Comparison of ENCODE assay signal across 17 mouse cellular contexts in the genomic region with DNA sequence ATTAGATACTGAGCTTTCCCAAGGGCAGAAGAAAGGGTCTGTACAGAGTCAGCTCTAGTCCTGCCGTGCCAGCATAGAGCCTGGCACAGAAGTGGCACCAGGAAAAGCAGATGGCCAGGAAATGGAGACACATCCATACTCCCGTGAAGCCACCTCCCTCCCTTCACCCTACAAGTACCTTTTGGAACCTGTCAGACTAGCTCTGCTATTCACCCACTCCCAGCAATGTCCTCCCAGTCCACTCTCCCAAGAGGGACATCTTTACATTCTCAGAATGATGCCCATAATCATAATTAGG. TPM values are rescaled to one million over a fixed set of nuclear protein-coding genes. Genes with fewer than 3 reads are reported as not detected.
A peak's percentile ranks its signal among the peaks of the same experiment; 100 is the strongest.
DNase-seq lines count a peak whose midpoint lies in the region; ATAC-seq and TF ChIP-seq lines count a peak whose summit lies in the region.
"Had no signal": no experiment of that assay in that cellular context is flagged by ENCODE, and none has a peak within 500 bp of the region (broad histone marks: within the 10 kb centered on the region; RNA-seq: fewer than 3 reads in every experiment).

No protein-coding gene starts in this region.

- ATAC-seq in heart, embryonic 12.5 days (ENCODE audit: insufficient number of reproducible peaks, low FRiP score): no peak
- no peak for ATAC-seq in liver, postnatal 0 days
- ATAC-seq in hindbrain, embryonic 12.5 days (ENCODE audit: low FRiP score): no peak
- ATAC-seq: forebrain, embryonic 15.5 days; intestine, embryonic 15.5 days; midbrain, embryonic 13.5 days had no signal

- 0 out of 2 replicates have a peak overlapping the region, but pooled peaks have one; percentile 12 for H3K27ac ChIP-seq in heart, embryonic 12.5 days (ENCODE audit: poor library complexity, severe bottlenecking)
- H3K27ac ChIP-seq in liver, postnatal 0 days (ENCODE audit: low read depth): peak overlapping the region; percentile 90
- no peak overlapping the region for H3K27ac ChIP-seq in hindbrain, embryonic 12.5 days
- H3K27ac ChIP-seq: forebrain, embryonic 15.5 days; hindbrain, embryonic 13.5 days; intestine, embryonic 15.5 days; limb, embryonic 15.5 days; midbrain, embryonic 13.5 days had no signal

- H3K9ac ChIP-seq in heart, embryonic 12.5 days: no peak overlapping the region
- H3K9ac ChIP-seq in liver, postnatal 0 days (replicated peaks): peak overlapping the region; percentile 56
- H3K9ac ChIP-seq in hindbrain, embryonic 12.5 days: no peak overlapping the region
- H3K9ac ChIP-seq: forebrain, embryonic 15.5 days; hindbrain, embryonic 13.5 days; intestine, embryonic 15.5 days; limb, embryonic 15.5 days; midbrain, embryonic 13.5 days had no signal

- no peaks in the 10 kb centered on the region for H3K9me3 ChIP-seq in heart, embryonic 12.5 days (replicated peaks)
- no peaks in the 10 kb centered on the region for H3K9me3 ChIP-seq in liver, postnatal 0 days (ENCODE audit: low read length)
- no peaks in the 10 kb centered on the region for H3K9me3 ChIP-seq in hindbrain, embryonic 12.5 days (replicated peaks)
- H3K9me3 ChIP-seq: forebrain, embryonic 15.5 days; G1E; hindbrain, embryonic 13.5 days; intestine, embryonic 15.5 days; limb, embryonic 15.5 days; midbrain, embryonic 13.5 days had no signal

- DNase-seq in heart, postnatal 14 days: no peak
- DNase-seq in cerebellum, adult 11-12 months: peak; percentile 84
- peak; percentile 59 to 61 for DNase-seq in cerebellum, postnatal 10 days
- DNase-seq in liver, postnatal 0 days: no peak
- no peak for DNase-seq in thymus, postnatal 36 days
- DNase-seq: adrenal gland, adult 2 months; kidney, postnatal 10 days; retina, postnatal 1 day had no signal

- no peak overlapping the region for H3K4me3 ChIP-seq in heart, embryonic 12.5 days
- peak overlapping the region; percentile 11; the same call in 1 of the 2 replicates for H3K4me3 ChIP-seq in liver, postnatal 0 days (ENCODE audit: low read depth, low read length)
- H3K4me3 ChIP-seq in hindbrain, embryonic 12.5 days: no peak overlapping the region
- H3K4me3 ChIP-seq: forebrain, embryonic 15.5 days; hindbrain, embryonic 13.5 days; intestine, embryonic 15.5 days; limb, embryonic 15.5 days; midbrain, embryonic 13.5 days; myocyte had no signal

- no peak for TF ChIP-seq CTCF in liver, postnatal 0 days (IDR thresholded peaks at IDR 0.05; ENCODE audit: low read depth)

- peak overlapping the region; percentile 50 for H3K4me2 ChIP-seq in heart, embryonic 12.5 days
- H3K4me2 ChIP-seq in liver, postnatal 0 days (ENCODE audit: low read depth, low read length): peak overlapping the region; percentile 85
- H3K4me2 ChIP-seq in hindbrain, embryonic 12.5 days (replicated peaks): no peak overlapping the region
- H3K4me2 ChIP-seq: forebrain, embryonic 15.5 days; hindbrain, embryonic 13.5 days; intestine, embryonic 15.5 days; limb, embryonic 15.5 days; midbrain, embryonic 13.5 days had no signal

- H3K27me3 ChIP-seq in heart, embryonic 12.5 days (replicated peaks): no peaks in the 10 kb centered on the region
- no peaks in the 10 kb centered on the region for H3K27me3 ChIP-seq in liver, postnatal 0 days (ENCODE audit: insufficient read depth, low read length)
- peaks cover under 1% of the 10 kb centered on the region for H3K27me3 ChIP-seq in hindbrain, embryonic 12.5 days
- H3K27me3 ChIP-seq: intestine, embryonic 15.5 days; limb, embryonic 15.5 days had no signal

- WGBS in heart, embryonic 12.5 days: 62% methylated on average over 2 of the region's 2 CpGs
- WGBS in liver, postnatal 0 days (ENCODE audit: insufficient replicate concordance): 56% methylated on average over 2 of the region's 2 CpGs
- 79% methylated on average over 2 of the region's 2 CpGs for WGBS in hindbrain, embryonic 12.5 days

- TF ChIP-seq EP300 in liver, postnatal 0 days (IDR thresholded peaks at IDR 0.05; ENCODE audit: low read depth): no peak

- intact Hi-C loops in heart, postnatal 14 days (cut with DNase I): no loop called here

- peaks cover 71% of the 10 kb centered on the region for H3K4me1 ChIP-seq in heart, embryonic 12.5 days (replicated peaks)
- peaks cover 78% of the 10 kb centered on the region for H3K4me1 ChIP-seq in liver, postnatal 0 days (ENCODE audit: insufficient read depth)
- H3K4me1 ChIP-seq in hindbrain, embryonic 12.5 days: peaks cover 8% of the 10 kb centered on the region

- H3K36me3 ChIP-seq in heart, embryonic 12.5 days: peaks cover 7% of the 10 kb centered on the region
- peaks cover 73% of the 10 kb centered on the region for H3K36me3 ChIP-seq in liver, postnatal 0 days (replicated peaks; ENCODE audit: insufficient read depth, low read length)
- no peaks in the 10 kb centered on the region for H3K36me3 ChIP-seq in hindbrain, embryonic 12.5 days
- H3K36me3 ChIP-seq: forebrain, embryonic 15.5 days; hindbrain, embryonic 13.5 days; intestine, embryonic 15.5 days; limb, embryonic 15.5 days; midbrain, embryonic 13.5 days had no signal

RNA-seq across cellular contexts. Expression of a gene that starts 6.6 kb away (rescaled TPM):
- 0.15 and 0.28 TPM in 2 replicates for polyA plus RNA-seq in heart, embryonic 12.5 days (2016; fragmentation: Nextera tagmentation; extraction: Ambion mirVana)
- under 1 TPM; 0.15 to 0.19 TPM for total RNA-seq in heart, postnatal 14 days (2021)
- polyA plus RNA-seq in liver, postnatal 0 days (2015; fragmentation: Nextera tagmentation; extraction: Ambion mirVana): 0.18 and 0.28 TPM in 2 replicates
- 0.09 TPM in 2 replicates for polyA plus RNA-seq in hindbrain, embryonic 12.5 days (2016; fragmentation: Nextera tagmentation; extraction: Ambion mirVana)
- polyA plus RNA-seq: forebrain, embryonic 15.5 days; hindbrain, embryonic 13.5 days; midbrain, embryonic 13.5 days had no signal

RNA-seq across cellular contexts. Expression of a gene that starts 7.2 kb away (rescaled TPM):
- polyA plus RNA-seq in heart, embryonic 12.5 days (2016; fragmentation: Nextera tagmentation; extraction: Ambion mirVana): 97.6 and 102 TPM in 2 replicates
- total RNA-seq in heart, postnatal 14 days (2021): 100 to 1,000 TPM; 216 to 281 TPM
- polyA plus RNA-seq in liver, postnatal 0 days (2015; fragmentation: Nextera tagmentation; extraction: Ambion mirVana): 65.7 and 75.1 TPM in 2 replicates
- 198 and 210 TPM in 2 replicates for polyA plus RNA-seq in hindbrain, embryonic 12.5 days (2016; fragmentation: Nextera tagmentation; extraction: Ambion mirVana)

Comparison
In these comparisons a context has a peak if more than half of its experiments do, and no peak if none do; other contexts are left out.
1. DNase-seq: peak in cerebellum, adult 11-12 months (single experiment) and cerebellum, postnatal 10 days (2 of 2); none in heart, postnatal 14 days (0 of 2), liver, postnatal 0 days (single experiment) and thymus, postnatal 36 days (0 of 2).